Mouse (Mus musculus) G1E (cell line): Measurements from ENCODE around the gene Ptprg. TPM values are rescaled to one million over a fixed set of nuclear protein-coding genes. Genes with fewer than 3 reads are reported as not detected.

Experiments
- ATAC-seq: 2 replicates; pipeline ENCODE4 v1.8.0; 2016; ENCODE audit warnings: mild to moderate bottlenecking; ENCODE audit not compliant: insufficient number of reproducible peaks, poor library complexity, low FRiP score, severe bottlenecking; ENCODE audit errors: extremely low read depth
- DNase-seq: peaks from one replicate; pipeline ENCODE4 v3.0.0; 2012; ENCODE audit warnings: low spot score
- H3K27me3 ChIP-seq: 2 replicates; pipeline ENCODE4 v1.6.1; 2012; ENCODE audit warnings: mild to moderate bottlenecking, low read length, inconsistent platforms; ENCODE audit not compliant: insufficient read depth
- H3K36me3 ChIP-seq: replicated peaks from 2 replicates; pipeline ENCODE3; 2012; ENCODE audit warnings: mild to moderate bottlenecking, inconsistent platforms
- H3K4me1 ChIP-seq: 2 replicates; pipeline ENCODE4 v1.6.1; 2012; ENCODE audit warnings: low read depth, low read length, inconsistent platforms, mixed read lengths; ENCODE audit not compliant: insufficient read depth
- H3K4me3 ChIP-seq: 2 replicates; pipeline ENCODE4 v1.5.1; 2012; ENCODE audit warnings: low read depth, mild to moderate bottlenecking, inconsistent platforms, low read length, moderate library complexity, mixed read lengths
- H3K9me3 ChIP-seq: replicated peaks from 2 replicates; pipeline ENCODE4 v1.6.1; 2012; ENCODE audit warnings: inconsistent platforms
- CTCF ChIP-seq: IDR thresholded peaks from 2 replicates; pipeline ENCODE4 v1.5.1; 2012; ENCODE audit warnings: low read depth, low read length, inconsistent platforms, mixed read lengths
- GATA1 ChIP-seq: IDR thresholded peaks from 2 replicates; pipeline ENCODE4 v1.6.1; 2012; ENCODE audit warnings: borderline replicate concordance, low read length, inconsistent platforms, mixed read lengths
- GATA2 ChIP-seq: IDR thresholded peaks from 2 replicates; pipeline ENCODE4 v1.6.1; 2012; ENCODE audit warnings: low read depth, low read length, inconsistent platforms, borderline replicate concordance
- POLR2AphosphoS5 ChIP-seq: IDR thresholded peaks from 2 replicates; pipeline ENCODE4 v1.6.1; 2012; ENCODE audit warnings: low read depth, low read length, inconsistent platforms; ENCODE audit not compliant: insufficient replicate concordance
- TAL1 ChIP-seq: conservative IDR thresholded peaks from 2 replicates; pipeline ENCODE4 v1.6.1; 2012; ENCODE audit warnings: low read depth, low read length, inconsistent platforms, mixed read lengths
- polyA plus RNA-seq: library from polyadenylated mRNA; stranded (reverse); fragments of >175 nt; gene quantifications from 2 replicates; pipeline ENCODE4 v1.2.3, GENCODE M21; 2012
- total RNA-seq, 2 experiments: library from RNA; stranded (forward) in 1 of 2; stranded (reverse) in 1 of 2; fragments of 200-1000 nt in 1 of 2; fragments of >200 nt in 1 of 2; fragmentation: Nextera tagmentation in 1 of 2; gene quantifications; 2 replicates each; pipeline ENCODE4 v1.2.3; 2014 to 2017

Gene Ptprg
- total and polyA plus RNA-seq, 3 experiments = 0.05 TPM; not detected in 2

- no peaks in the 10 kb centered on the region for H3K27me3 ChIP-seq
These were observed 127.3 kb downstream of the Ptprg start for GRCm38 (mm10) chr14:11680621-11681020.

GRCm38 (mm10) chr14:11682441-11682840 lies 129.1 kb downstream of the Ptprg start:
- H3K27me3 ChIP-seq = no peaks in the 10 kb centered on the region
- H3K9me3 ChIP-seq = no peaks in the 10 kb centered on the region
- DNase-seq = no peak
- no peaks in the 10 kb centered on the region for H3K4me1 ChIP-seq
- no peak overlapping the region for H3K4me3 ChIP-seq
- ATAC-seq = no peak
- no peak for TF ChIP-seq POLR2AphosphoS5
- no peak for TF ChIP-seq GATA1
- no peak for TF ChIP-seq GATA2
- TF ChIP-seq TAL1 = no peak
- no peak for TF ChIP-seq CTCF
- H3K36me3 ChIP-seq = no peaks in the 10 kb centered on the region

More at GRCm38 (mm10) chr14:11680621-11681020, 127.3 kb downstream of the Ptprg start:
- TF ChIP-seq POLR2AphosphoS5 (no peak), GATA2 (no peak), CTCF (no peak), TAL1 (no peak), GATA1 (no peak)
- Histone ChIP-seq H3K36me3 (no peaks in the 10 kb centered on the region), H3K9me3 (no peaks in the 10 kb centered on the region), H3K4me3 (no peak overlapping the region), H3K4me1 (no peaks in the 10 kb centered on the region)
- no peak for DNase-seq
- ATAC-seq = no peak

GRCm38 (mm10) chr14:11683386-11684081 lies 130.2 kb downstream of the Ptprg start:
- ATAC-seq (no peak), DNase-seq (no peak)
- TF ChIP-seq GATA2 (no peak), GATA1 (no peak), CTCF (no peak), TAL1 (no peak), POLR2AphosphoS5 (no peak)
- Histone ChIP-seq H3K4me3 (no peak overlapping the region), H3K27me3 (no peaks in the 10 kb centered on the region), H3K36me3 (no peaks in the 10 kb centered on the region), H3K9me3 (0 out of 2 replicates have a peak, but pooled peaks cover 4% of the 10 kb centered on the region), H3K4me1 (no peaks in the 10 kb centered on the region)

- TF ChIP-seq POLR2AphosphoS5 (no peak), TAL1 (no peak), CTCF (no peak), GATA1 (no peak), GATA2 (no peak)
- ATAC-seq = no peak
- Histone ChIP-seq H3K9me3 (0 out of 2 replicates have a peak, but pooled peaks cover 4% of the 10 kb centered on the region), H3K4me3 (no peak overlapping the region), H3K4me1 (no peaks in the 10 kb centered on the region), H3K27me3 (no peaks in the 10 kb centered on the region), H3K36me3 (no peaks in the 10 kb centered on the region)
- DNase-seq = no peak
These were observed 130.8 kb downstream of the Ptprg start for GRCm38 (mm10) chr14:11684104-11684503.

GRCm38 (mm10) chr14:11687541-11687940 lies 134.2 kb downstream of the Ptprg start:
- Histone ChIP-seq H3K4me1 (no peaks in the 10 kb centered on the region), H3K9me3 (0 out of 2 replicates have a peak, but pooled peaks cover 6% of the 10 kb centered on the region), H3K4me3 (no peak overlapping the region), H3K27me3 (no peaks in the 10 kb centered on the region), H3K36me3 (no peaks in the 10 kb centered on the region)
- no peak for DNase-seq
- TF ChIP-seq TAL1 (no peak), CTCF (no peak)
- no peak for ATAC-seq

GRCm38 (mm10) chr14:11688142-11688541 lies 134.8 kb downstream of the Ptprg start:
- Histone ChIP-seq H3K4me1 (no peaks in the 10 kb centered on the region), H3K4me3 (no peak overlapping the region), H3K9me3 (0 out of 2 replicates have a peak, but pooled peaks cover 6% of the 10 kb centered on the region), H3K36me3 (no peaks in the 10 kb centered on the region), H3K27me3 (no peaks in the 10 kb centered on the region)
- TF ChIP-seq TAL1 (no peak), CTCF (no peak), GATA1 (no peak), GATA2 (no peak), POLR2AphosphoS5 (no peak)
- DNase-seq (no peak), ATAC-seq (no peak)
